Mouse (Mus musculus) liver, embryonic 16.5 days (tissue): Measurements from ENCODE around the gene Stx3. TPM values are rescaled to one million over a fixed set of nuclear protein-coding genes. Genes with fewer than 3 reads are reported as not detected.

Experiments used
- ATAC-seq: fragments of 200-750 bp; cut with Nextera tagmentation; 2 replicates; pipeline ENCODE4 v1.8.0; 2017; ENCODE audit warnings: low read depth, mild to moderate bottlenecking, moderate number of reproducible peaks, moderate library complexity
- H3K27ac ChIP-seq: fragments of 300-500 bp; sonication (generic); 2 replicates; pipeline ENCODE4 v1.5.1; 2014; ENCODE audit warnings: mild to moderate bottlenecking, low read length
- H3K27me3 ChIP-seq: fragments of 300-500 bp; sonication (generic); 2 replicates; pipeline ENCODE4 v1.6.1; 2014; ENCODE audit warnings: low read depth, low read length, mixed read lengths; ENCODE audit not compliant: control insufficient read depth, insufficient read depth
- H3K36me3 ChIP-seq: fragments of 300-500 bp; sonication (generic); 2 replicates; pipeline ENCODE4 v1.6.1; 2014; ENCODE audit warnings: mild to moderate bottlenecking; ENCODE audit not compliant: control insufficient read depth, insufficient read depth
- H3K4me1 ChIP-seq: fragments of 300-500 bp; sonication (generic); 2 replicates; pipeline ENCODE4 v1.6.1; 2014; ENCODE audit warnings: low read depth, low read length, mixed read lengths; ENCODE audit not compliant: control insufficient read depth
- H3K4me2 ChIP-seq: fragments of 300-500 bp; sonication (generic); 2 replicates; pipeline ENCODE4 v1.6.1; 2014; ENCODE audit warnings: low read depth, low read length, mixed read lengths
- H3K4me3 ChIP-seq: fragments of 300-500 bp; sonication (generic); 2 replicates; pipeline ENCODE4 v1.5.1; 2014; ENCODE audit warnings: low read depth, mild to moderate bottlenecking, low read length
- H3K9ac ChIP-seq: fragments of 300-500 bp; sonication (generic); 2 replicates; pipeline ENCODE4 v1.6.1; 2014; ENCODE audit warnings: low read depth, low read length
- H3K9me3 ChIP-seq: fragments of 300-500 bp; sonication (generic); replicated peaks from 2 replicates; pipeline ENCODE4 v1.6.1; 2016; ENCODE audit warnings: low read length; ENCODE audit not compliant: control insufficient read depth
- WGBS: fragments of 180-500 bp; shearing (Covaris S2); extraction: QIAGEN DNeasy Blood & Tissue Kit; methylation state at CpG from one replicate; pipeline ENCODE4 v1.1.7; 2014; ENCODE audit not compliant: insufficient replicate concordance; 5-methylcytosine and 5-hydroxymethylcytosine counted together
- polyA plus RNA-seq: library from polyadenylated mRNA; unstranded; fragments of >200 nt; fragmentation: Nextera tagmentation; extraction: Ambion mirVana; gene quantifications from 2 replicates; pipeline ENCODE4 v1.2.1, GENCODE M21; 2015

The Stx3 gene
- polyA plus RNA-seq, 1 experiment from 2014 or later, result 2.3 TPM

- peaks cover 36% of the 10 kb centered on the region for H3K27me3 ChIP-seq
- no peak for ATAC-seq
Measured at GRCm38 (mm10) chr19:11820211-11820610, 1.0 kb upstream of the Stx3 start.

GRCm38 (mm10) chr19:11819800-11820199 is 597 bp upstream of the Stx3 start:
- peak; percentile 50; the same call in 1 of the 2 replicates for ATAC-seq
- peak overlapping the region; percentile 12; the same call in 1 of the 2 replicates for H3K4me3 ChIP-seq
- peaks cover 36% of the 10 kb centered on the region for H3K27me3 ChIP-seq
- WGBS, result 1% methylated on average over 15 of the region's 15 CpGs
- H3K36me3 ChIP-seq, result no peaks in the 10 kb centered on the region
- H3K9ac ChIP-seq, result no peak overlapping the region
- no peak overlapping the region for H3K27ac ChIP-seq
- peak overlapping the region; percentile 72 for H3K4me2 ChIP-seq
- H3K9me3 ChIP-seq, result no peaks in the 10 kb centered on the region
- no peaks in the 10 kb centered on the region; the same call in none of the 2 replicates for H3K4me1 ChIP-seq

More at GRCm38 (mm10) chr19:11820211-11820610, 1.0 kb upstream of the Stx3 start:
- Histone ChIP-seq H3K4me2 (no peak overlapping the region), H3K4me1 (no peaks in the 10 kb centered on the region; the same call in none of the 2 replicates), H3K9ac (no peak overlapping the region), H3K27ac (no peak overlapping the region), H3K4me3 (no peak overlapping the region), H3K9me3 (no peaks in the 10 kb centered on the region), H3K36me3 (no peaks in the 10 kb centered on the region)
- 25% methylated on average over 6 of the region's 6 CpGs for WGBS

DNA sequence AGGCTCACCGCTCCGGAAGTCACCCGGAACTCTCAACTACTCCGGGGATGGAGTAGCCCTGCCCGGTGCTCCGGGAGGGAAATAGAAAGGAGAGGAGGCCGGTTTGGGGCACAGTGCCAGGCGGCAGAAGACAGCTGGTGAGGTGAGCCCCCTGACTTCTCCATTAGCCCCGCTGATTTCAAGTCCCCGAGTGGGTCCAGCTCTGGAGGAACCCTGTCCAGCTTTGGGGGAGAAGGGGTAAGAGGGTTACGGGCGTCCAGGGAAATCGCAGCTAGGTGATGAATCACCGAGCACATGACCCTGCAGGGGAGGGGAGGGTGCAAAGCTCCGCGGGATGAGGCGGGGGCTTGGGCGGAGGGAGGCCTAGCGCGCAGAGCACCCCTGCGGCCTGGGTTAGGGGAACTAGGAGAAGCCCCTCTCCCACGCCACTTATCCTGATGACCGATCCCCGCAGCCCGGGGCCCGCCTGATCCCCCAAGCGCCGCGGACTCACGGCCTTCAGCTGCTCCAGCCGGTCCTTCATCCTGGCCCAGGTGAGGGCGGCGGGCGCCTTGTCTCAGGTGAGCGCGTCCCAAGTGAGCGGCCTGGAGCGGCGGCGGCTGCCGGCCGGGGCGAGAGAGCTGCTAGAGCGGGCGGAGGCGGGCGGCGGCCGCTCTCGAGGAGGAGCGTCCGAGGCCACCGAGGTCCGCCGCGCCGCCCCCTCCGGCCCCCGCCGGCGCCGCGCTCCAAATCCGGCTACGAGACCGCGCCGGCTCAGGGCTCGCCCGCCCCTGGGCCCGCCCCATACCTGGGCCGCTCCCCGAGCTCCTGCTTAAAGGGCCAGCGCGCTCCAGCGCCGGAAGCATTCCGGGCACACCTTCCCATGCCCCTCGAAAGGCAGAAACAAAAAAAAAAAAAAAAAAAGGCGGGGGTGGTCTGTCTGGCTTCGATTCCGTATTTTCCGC is 732 bp downstream of the Stx3 start:
- Histone ChIP-seq H3K4me2 (peak overlapping the region; percentile 72), H3K9ac (peak overlapping the region; percentile 44; the same call in 1 of the 2 replicates), H3K9me3 (no peaks in the 10 kb centered on the region), H3K4me1 (no peaks in the 10 kb centered on the region; the same call in none of the 2 replicates), H3K36me3 (no peaks in the 10 kb centered on the region), H3K4me3 (peak overlapping the region; percentile 59), H3K27me3 (peaks cover 36% of the 10 kb centered on the region), H3K27ac (no peak overlapping the region)
- under 1% methylated on average over 77 of the region's 83 CpGs for WGBS
- peak; percentile 78 for ATAC-seq

DNA sequence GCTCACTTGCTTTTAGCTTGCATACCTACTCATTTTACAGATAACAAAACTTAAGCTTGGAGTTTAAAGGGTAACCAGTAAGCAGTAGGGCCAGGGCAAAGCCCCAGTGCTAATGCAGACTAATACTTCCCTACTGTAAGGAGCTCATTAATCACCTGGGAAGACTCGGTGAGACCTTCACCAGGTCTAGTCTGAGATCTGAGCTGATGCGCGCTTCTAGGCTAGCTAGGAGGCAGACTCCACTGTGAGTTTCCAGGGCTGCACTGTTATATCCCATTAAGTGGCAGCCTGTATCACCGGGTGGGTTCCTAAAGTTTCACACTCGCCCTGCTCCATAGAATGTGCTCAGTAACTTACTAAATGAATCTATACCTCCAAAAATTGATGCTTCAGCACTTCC is 1.6 kb downstream of the Stx3 start:
- no peak overlapping the region for H3K9ac ChIP-seq
- 27% methylated on average over 5 of the region's 5 CpGs for WGBS
- H3K27me3 ChIP-seq, result peaks cover 36% of the 10 kb centered on the region
- no peaks in the 10 kb centered on the region for H3K9me3 ChIP-seq
- no peaks in the 10 kb centered on the region for H3K36me3 ChIP-seq
- no peaks in the 10 kb centered on the region; the same call in none of the 2 replicates for H3K4me1 ChIP-seq
- no peak overlapping the region for H3K27ac ChIP-seq
- no peak for ATAC-seq
- no peak overlapping the region for H3K4me2 ChIP-seq
- H3K4me3 ChIP-seq, result no peak overlapping the region

- H3K4me3 ChIP-seq, result no peak overlapping the region
- 45% methylated on average over 6 of the region's 6 CpGs for WGBS
- H3K36me3 ChIP-seq, result no peaks in the 10 kb centered on the region
- H3K9ac ChIP-seq, result no peak overlapping the region
- ATAC-seq, result no peak
- H3K4me2 ChIP-seq, result no peak overlapping the region
- peaks cover 36% of the 10 kb centered on the region for H3K27me3 ChIP-seq
- no peaks in the 10 kb centered on the region for H3K9me3 ChIP-seq
- H3K27ac ChIP-seq, result no peak overlapping the region
- no peaks in the 10 kb centered on the region; the same call in none of the 2 replicates for H3K4me1 ChIP-seq
Measured at GRCm38 (mm10) chr19:11816706-11817105, 2.5 kb downstream of the Stx3 start.

DNA sequence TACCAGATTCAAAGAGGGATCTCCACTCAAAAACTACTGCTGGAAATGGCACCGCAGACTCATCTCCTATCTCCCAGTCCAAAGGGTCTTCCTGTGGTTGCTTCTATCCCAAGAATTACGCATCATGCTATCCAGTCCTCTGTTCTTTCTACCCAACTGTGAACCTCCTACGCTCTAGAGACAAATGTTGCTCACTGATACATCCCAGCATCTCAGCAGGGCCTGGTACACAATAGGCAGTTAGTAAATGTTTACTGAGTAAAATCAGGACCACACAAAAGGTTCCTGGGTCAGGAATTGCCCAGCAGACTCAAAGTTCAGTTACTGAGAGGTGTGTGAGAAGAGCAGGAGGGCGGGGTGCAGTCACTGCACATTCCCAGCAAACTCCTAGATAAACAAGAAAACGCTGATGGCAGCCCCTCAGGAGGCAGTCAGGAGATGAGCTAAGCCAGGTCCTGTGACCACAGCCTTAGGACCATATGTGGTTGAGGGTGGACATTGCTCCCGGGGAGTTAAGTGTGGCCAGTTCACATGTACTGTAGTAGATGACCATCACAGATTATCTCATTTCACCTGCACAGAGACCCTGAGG is 4.4 kb downstream of the Stx3 start:
- Histone ChIP-seq H3K4me1 (no peaks in the 10 kb centered on the region; the same call in none of the 2 replicates), H3K27ac (no peak overlapping the region), H3K9me3 (no peaks in the 10 kb centered on the region), H3K27me3 (peaks cover 27% of the 10 kb centered on the region), H3K4me2 (no peak overlapping the region), H3K4me3 (no peak overlapping the region), H3K36me3 (no peaks in the 10 kb centered on the region), H3K9ac (no peak overlapping the region)
- 49% methylated on average over 6 of the region's 6 CpGs for WGBS
- ATAC-seq, result no peak

DNA sequence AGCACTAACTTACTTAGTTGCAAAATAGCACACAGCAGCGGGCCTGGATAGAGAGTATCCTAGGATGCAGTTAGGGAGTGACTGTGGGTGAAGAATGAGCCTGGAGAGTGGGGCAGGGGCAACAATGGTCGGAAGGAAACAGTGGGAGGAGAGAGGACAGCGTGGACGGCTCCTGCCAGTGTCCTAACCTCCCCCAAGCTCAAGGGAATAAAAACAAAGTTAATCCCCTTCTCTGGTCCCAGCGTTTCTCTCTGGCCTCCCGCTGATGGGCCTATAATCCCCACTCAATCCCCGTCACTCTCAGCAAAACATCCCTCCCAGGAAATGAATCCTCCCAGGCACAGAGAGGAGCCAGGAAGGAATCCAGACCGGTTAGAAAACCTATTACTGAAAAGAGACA is 5.6 kb downstream of the Stx3 start:
- Histone ChIP-seq H3K27me3 (peaks cover 16% of the 10 kb centered on the region), H3K4me2 (no peak overlapping the region), H3K4me1 (no peaks in the 10 kb centered on the region; the same call in 1 of the 2 replicates), H3K36me3 (no peaks in the 10 kb centered on the region), H3K4me3 (no peak overlapping the region), H3K9ac (no peak overlapping the region), H3K27ac (no peak overlapping the region), H3K9me3 (no peaks in the 10 kb centered on the region)
- 21% methylated on average over 8 of the region's 8 CpGs for WGBS
- ATAC-seq, result peak; percentile 24; the same call in 1 of the 2 replicates

DNA sequence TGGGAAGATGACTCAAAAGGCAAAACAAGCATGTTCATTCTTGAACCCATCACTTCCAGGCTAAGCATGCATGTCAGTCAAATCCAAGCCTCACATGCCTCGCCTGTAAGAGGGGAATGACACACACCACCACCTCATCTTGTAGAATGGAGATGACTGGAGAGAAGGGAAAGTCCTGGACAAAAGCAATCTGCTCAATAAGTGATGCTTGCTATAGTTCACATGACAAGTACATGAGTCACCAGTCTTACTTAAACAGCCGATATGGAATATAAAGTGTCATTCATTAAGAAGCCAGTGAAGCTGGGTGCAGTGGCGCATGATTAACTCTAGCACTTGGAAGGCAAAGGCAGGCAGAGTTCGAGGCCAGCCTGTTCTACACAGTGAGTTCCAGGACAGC is 6.1 kb downstream of the Stx3 start:
- H3K27ac ChIP-seq, result no peak overlapping the region
- WGBS, result 49% methylated on average over 4 of the region's 4 CpGs
- H3K4me1 ChIP-seq, result no peaks in the 10 kb centered on the region
- H3K9me3 ChIP-seq, result no peaks in the 10 kb centered on the region
- H3K9ac ChIP-seq, result no peak overlapping the region
- ATAC-seq, result no peak
- H3K27me3 ChIP-seq, result peaks cover 10% of the 10 kb centered on the region
- no peak overlapping the region for H3K4me2 ChIP-seq
- no peak overlapping the region for H3K4me3 ChIP-seq
- no peaks in the 10 kb centered on the region for H3K36me3 ChIP-seq
